Mouse (Mus musculus): Measurements from ENCODE around the gene Cd81. TPM values are rescaled to one million over a fixed set of nuclear protein-coding genes. Genes with fewer than 3 reads are reported as not detected.

Gene Cd81
- 170 and 182 TPM in 2 replicates for polyA plus RNA-seq (2012)

GRCm38 (mm10) chr7:143052626-143053007 is at the start of gene Cd81:
TSS of gene Cd81 (plus strand) at chr7:143052739.

GRCm38 (mm10) chr7:143004727-143005343 is 47.7 kb upstream of the Cd81 start, which contains the start of gene Tspan32:
TSS of gene Tspan32 (plus strand) at chr7:143005046.

GRCm38 (mm10) chr7:143068882-143069591 is 16.5 kb downstream of the Cd81 start, which contains the start of gene Tssc4:
TSS of gene Tssc4 (plus strand) at chr7:143069249.

GRCm38 (mm10) chr7:143094592-143095553 is 42.3 kb downstream of the Cd81 start, which contains the start of gene Trpm5:
TSS of gene Trpm5 (minus strand) at chr7:143094642.

GRCm38 (mm10) chr7:143106062-143106461 is 53.5 kb downstream of the Cd81 start, which contains the start of gene Kcnq1:
TSS of gene Kcnq1 (plus strand) at chr7:143106362.

Other genes starting within 250 kb of the Cd81 start
- gene Th, start 121.6 kb upstream of the Cd81 start, polyA plus RNA-seq (2012) = not detected in 2 replicates
- gene Ascl2, start 83.5 kb upstream of the Cd81 start, polyA plus RNA-seq (2012) = 4.8 and 5.2 TPM in 2 replicates
- gene Tspan32, start 47.7 kb upstream of the Cd81 start, polyA plus RNA-seq (2012) = 38.2 and 49.0 TPM in 2 replicates
- gene Tssc4, start 16.5 kb downstream of the Cd81 start, polyA plus RNA-seq (2012) = 195 and 202 TPM in 2 replicates
- 0.02 TPM in 1 of 2 replicates, not detected in the other for gene Trpm5, start 41.9 kb downstream of the Cd81 start, polyA plus RNA-seq (2012)
- gene Kcnq1, start 53.6 kb downstream of the Cd81 start, polyA plus RNA-seq (2012) = not detected in 2 replicates